Mouse (Mus musculus) limb, embryonic 14.5 days (tissue): Measurements from ENCODE around the gene Lrp5. TPM values are rescaled to one million over a fixed set of nuclear protein-coding genes. Genes with fewer than 3 reads are reported as not detected.

ENCODE experiments used
- ATAC-seq: fragments of 200-750 bp; cut with Nextera tagmentation; 2 replicates; pipeline ENCODE4 v1.8.0; 2017; ENCODE audit warnings: low read depth, moderate number of reproducible peaks, moderate TSS enrichment; ENCODE audit not compliant: low FRiP score
- DNase-seq: peaks from one replicate; pipeline ENCODE4 v3.0.0-alpha.2; 2015; ENCODE audit warnings: low spot score
- H3K27ac ChIP-seq: fragments of 300-500 bp; sonication (generic); replicated peaks from 2 replicates; pipeline ENCODE4 v1.5.1; 2014; ENCODE audit warnings: low read depth, mild to moderate bottlenecking, low read length, moderate library complexity, mixed read lengths
- H3K27me3 ChIP-seq: fragments of 300-500 bp; sonication (generic); 2 replicates; pipeline ENCODE4 v1.6.1; 2014; ENCODE audit warnings: low read length, mixed read lengths; ENCODE audit not compliant: control insufficient read depth, insufficient read depth
- H3K36me3 ChIP-seq: fragments of 300-500 bp; sonication (generic); 2 replicates; pipeline ENCODE4 v1.6.1; 2014; ENCODE audit warnings: mild to moderate bottlenecking, low read length, moderate library complexity, mixed read lengths; ENCODE audit not compliant: control insufficient read depth, insufficient read depth
- H3K4me1 ChIP-seq: fragments of 300-500 bp; sonication (generic); 2 replicates; pipeline ENCODE4 v1.6.1; 2014; ENCODE audit warnings: antibody characterized with exemption, low read length, mixed read lengths; ENCODE audit not compliant: control insufficient read depth, insufficient read depth
- H3K4me2 ChIP-seq: fragments of 300-500 bp; sonication (generic); replicated peaks from 2 replicates; pipeline ENCODE4 v1.6.1; 2014; ENCODE audit warnings: low read depth, mild to moderate bottlenecking, low read length, moderate library complexity; ENCODE audit not compliant: severe bottlenecking
- H3K4me3 ChIP-seq: fragments of 300-500 bp; sonication (generic); replicated peaks from 2 replicates; pipeline ENCODE4 v1.5.1; 2014; ENCODE audit warnings: low read length
- H3K9ac ChIP-seq: fragments of 300-500 bp; sonication (generic); 2 replicates; pipeline ENCODE4 v1.6.1; 2014; ENCODE audit warnings: mild to moderate bottlenecking, low read depth, low read length, moderate library complexity; ENCODE audit not compliant: severe bottlenecking
- H3K9me3 ChIP-seq: fragments of 300-500 bp; sonication (generic); 2 replicates; pipeline ENCODE4 v1.6.1; 2016; ENCODE audit warnings: low read length; ENCODE audit not compliant: control insufficient read depth
- POLR2A ChIP-seq: fragments of 200-500 bp; IDR thresholded peaks from 2 replicates; pipeline ENCODE4 v1.8.0; 2012; ENCODE audit warnings: inconsistent platforms, mild to moderate bottlenecking, moderate library complexity, borderline replicate concordance; ENCODE audit not compliant: insufficient read depth, insufficient read length; ENCODE audit errors: extremely low read depth
- WGBS: fragments of 180-500 bp; shearing (Covaris S2); extraction: QIAGEN DNeasy Blood & Tissue Kit; methylation state at CpG from one replicate; pipeline ENCODE4 v1.1.7; 2014; 5-methylcytosine and 5-hydroxymethylcytosine counted together
- polyA plus RNA-seq, 2 experiments: library from polyadenylated mRNA; depleted of rRNA in 1 of 2; stranded (reverse) in 1 of 2; unstranded in 1 of 2; fragments of >200 nt; fragmentation: Nextera tagmentation in 1 of 2; extraction: Ambion mirVana in 1 of 2; gene quantifications; 2 replicates each; pipeline versions ENCODE4 v1.2.1 to v1.2.3; 2012 to 2014

Lrp5 gene
- polyA plus RNA-seq, 2 experiments: 9.5 to 36.3 TPM

GRCm38 (mm10) chr19:3539456-3539855 lies 146.9 kb downstream of the Lrp5 start:
- ATAC-seq (no peak), DNase-seq (no peak)
- Histone ChIP-seq H3K4me2 (no peak overlapping the region), H3K27ac (no peak overlapping the region), H3K4me3 (no peak overlapping the region), H3K36me3 (peaks cover 37% of the 10 kb centered on the region), H3K27me3 (no peaks in the 10 kb centered on the region), H3K4me1 (0 out of 2 replicates have a peak, but pooled peaks cover 2% of the 10 kb centered on the region), H3K9ac (no peak overlapping the region), H3K9me3 (no peaks in the 10 kb centered on the region)
- WGBS: 88% methylated on average over 5 of the region's 5 CpGs
- no peak for TF ChIP-seq POLR2A

GRCm38 (mm10) chr19:3537658-3538057 lies 148.7 kb downstream of the Lrp5 start:
- no peak overlapping the region for H3K9ac ChIP-seq
- H3K4me2 ChIP-seq: no peak overlapping the region
- H3K4me1 ChIP-seq: no peaks in the 10 kb centered on the region
- TF ChIP-seq POLR2A: no peak
- H3K27ac ChIP-seq: no peak overlapping the region
- no peaks in the 10 kb centered on the region for H3K27me3 ChIP-seq
- H3K9me3 ChIP-seq: no peaks in the 10 kb centered on the region
- 94% methylated on average over 6 of the region's 6 CpGs for WGBS
- DNase-seq (no peak), ATAC-seq (no peak)
- H3K36me3 ChIP-seq: peaks cover 24% of the 10 kb centered on the region
- H3K4me3 ChIP-seq: no peak overlapping the region

GRCm38 (mm10) chr19:3534945-3535344 lies 151.4 kb downstream of the Lrp5 start:
- TF ChIP-seq POLR2A: no peak
- no peaks in the 10 kb centered on the region for H3K4me1 ChIP-seq
- no peak for ATAC-seq
- 77% methylated on average over 3 of the region's 3 CpGs for WGBS
- H3K36me3 ChIP-seq: peaks cover 3% of the 10 kb centered on the region; the same call in 1 of the 2 replicates
- no peak for DNase-seq
- no peak overlapping the region for H3K9ac ChIP-seq
- no peaks in the 10 kb centered on the region for H3K9me3 ChIP-seq
- H3K27ac ChIP-seq: no peak overlapping the region
- no peaks in the 10 kb centered on the region for H3K27me3 ChIP-seq
- H3K4me3 ChIP-seq: no peak overlapping the region
- H3K4me2 ChIP-seq: no peak overlapping the region

Other genes starting within 250 kb of the Lrp5 start
- gene Ppp6r3, start 110.8 kb downstream of the Lrp5 start, polyA plus RNA-seq (2012; rRNA removed): 78.7 and 80.4 TPM in 2 replicates
- gene Ppp6r3, start 110.8 kb downstream of the Lrp5 start, polyA plus RNA-seq (2014; fragmentation: Nextera tagmentation; extraction: Ambion mirVana): 61.3 and 66.1 TPM in 2 replicates
- 76.0 and 94.1 TPM in 2 replicates for gene 1810055G02Rik, start 21.7 kb upstream of the Lrp5 start, polyA plus RNA-seq (2012; rRNA removed)
- gene 1810055G02Rik, start 21.7 kb upstream of the Lrp5 start, polyA plus RNA-seq (2014; fragmentation: Nextera tagmentation; extraction: Ambion mirVana): 56.4 and 56.9 TPM in 2 replicates
- 36.5 TPM in 2 replicates for gene Kmt5b, start 80.9 kb upstream of the Lrp5 start, polyA plus RNA-seq (2012; rRNA removed)
- 25.2 and 31.8 TPM in 2 replicates for gene Kmt5b, start 80.9 kb upstream of the Lrp5 start, polyA plus RNA-seq (2014; fragmentation: Nextera tagmentation; extraction: Ambion mirVana)
- gene Chka, start 165.2 kb upstream of the Lrp5 start, polyA plus RNA-seq (2012; rRNA removed): 65.4 and 68.6 TPM in 2 replicates
- gene Chka, start 165.2 kb upstream of the Lrp5 start, polyA plus RNA-seq (2014; fragmentation: Nextera tagmentation; extraction: Ambion mirVana): 32.7 and 37.2 TPM in 2 replicates
- 145 and 191 TPM in 2 replicates for gene Tcirg1, start 220.6 kb upstream of the Lrp5 start, polyA plus RNA-seq (2012; rRNA removed)
- gene Tcirg1, start 220.6 kb upstream of the Lrp5 start, polyA plus RNA-seq (2014; fragmentation: Nextera tagmentation; extraction: Ambion mirVana): 36.8 and 37.8 TPM in 2 replicates
- 186 and 202 TPM in 2 replicates for gene Ndufs8, start 226.2 kb upstream of the Lrp5 start, polyA plus RNA-seq (2012; rRNA removed)
- 314 and 322 TPM in 2 replicates for gene Ndufs8, start 226.2 kb upstream of the Lrp5 start, polyA plus RNA-seq (2014; fragmentation: Nextera tagmentation; extraction: Ambion mirVana)
- gene Aldh3b1, start 243.2 kb upstream of the Lrp5 start, polyA plus RNA-seq (2012; rRNA removed): 1.8 and 1.9 TPM in 2 replicates
- gene Aldh3b1, start 243.2 kb upstream of the Lrp5 start, polyA plus RNA-seq (2014; fragmentation: Nextera tagmentation; extraction: Ambion mirVana): 2.6 and 2.9 TPM in 2 replicates
- gene Unc93b1, start 248.6 kb upstream of the Lrp5 start, polyA plus RNA-seq (2012; rRNA removed): 33.3 and 40.7 TPM in 2 replicates
- gene Unc93b1, start 248.6 kb upstream of the Lrp5 start, polyA plus RNA-seq (2014; fragmentation: Nextera tagmentation; extraction: Ambion mirVana): 21.9 and 23.3 TPM in 2 replicates